Mouse (Mus musculus) layer of hippocampus, postnatal 10 days (tissue): ENCODE measurements around the gene Habp2. TPM values are rescaled to one million over a fixed set of nuclear protein-coding genes. Genes with fewer than 3 reads are reported as not detected.
"Not testable (repeated sequence)": the region's sequence is repeated elsewhere in the genome, so short reads cannot be mapped to it uniquely, and the experiment has no call there.

Experiments
- DNase-seq, 2 experiments: peaks; one replicate each; pipeline ENCODE4 v3.0.0; 2021; ENCODE audit warnings: low spot score in 2 of 2
- total RNA-seq, 2 experiments: library from RNA; stranded (reverse); gene quantifications; 2 replicates each; pipeline ENCODE4 v1.2.3; 2021

The Habp2 gene
- total RNA-seq, 2 experiments from 2014 or later, result not detected

DNA sequence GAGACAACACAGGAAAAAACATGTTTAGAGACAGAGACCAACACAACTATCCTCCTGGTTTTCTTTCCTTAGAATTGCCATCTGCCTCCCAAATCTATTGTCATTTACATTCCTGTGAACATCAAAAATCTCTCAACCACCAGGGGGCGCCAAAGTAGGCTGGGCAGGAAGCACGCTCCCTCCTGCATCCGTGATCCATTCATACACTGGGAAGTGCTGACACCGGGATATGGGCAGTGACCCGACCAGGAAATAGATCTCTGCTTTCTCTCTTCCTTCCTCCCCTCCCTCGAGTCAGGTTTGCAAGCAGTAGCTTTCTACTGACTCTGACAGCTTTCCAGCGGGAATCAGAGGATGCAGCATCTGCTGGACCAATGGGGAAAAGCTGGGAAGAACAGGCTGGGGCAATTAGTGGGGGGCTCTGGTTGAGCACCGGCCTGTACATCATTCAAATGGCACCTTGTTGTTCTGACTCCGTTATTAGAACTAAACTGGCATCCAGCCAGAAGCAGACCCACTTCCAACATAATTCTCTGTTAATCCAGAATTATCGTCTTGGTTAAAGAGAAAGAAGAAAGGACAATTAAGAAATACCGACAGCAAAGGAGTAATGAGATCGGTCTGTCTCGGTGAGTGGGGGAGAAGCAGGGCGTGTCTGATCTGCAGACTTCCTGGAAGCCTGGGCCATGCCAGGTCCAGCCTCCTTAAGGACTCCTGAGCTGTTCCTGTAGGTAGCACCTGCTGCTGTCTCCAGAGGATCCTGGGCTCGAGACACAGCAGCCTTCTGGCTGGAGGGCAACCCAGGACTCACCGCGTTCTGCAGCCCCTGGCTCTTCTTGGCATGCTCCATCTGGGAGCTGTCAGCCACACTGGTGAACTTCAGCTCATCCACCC is 69.8 kb downstream of the Habp2 start:
- peak; percentile 65 to 73 for DNase-seq

DNA sequence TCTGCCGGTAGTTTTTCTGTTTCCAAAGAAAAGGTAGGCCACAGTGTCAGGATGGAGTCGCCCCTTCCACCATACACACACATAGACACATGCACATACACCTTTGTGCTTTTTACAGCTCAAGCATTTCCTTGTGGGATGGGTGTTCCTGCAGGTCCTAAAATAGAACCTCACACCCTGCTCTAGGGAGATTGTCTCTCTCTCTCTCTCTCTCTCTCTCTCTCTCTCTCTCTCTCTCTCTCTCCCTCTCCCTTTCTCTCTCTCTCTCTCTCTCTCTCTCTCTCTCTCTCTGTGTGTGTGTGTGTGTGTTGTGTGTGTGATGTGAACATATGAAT is 70.4 kb downstream of the Habp2 start:
- DNase-seq, result not testable (repeated sequence)

DNA sequence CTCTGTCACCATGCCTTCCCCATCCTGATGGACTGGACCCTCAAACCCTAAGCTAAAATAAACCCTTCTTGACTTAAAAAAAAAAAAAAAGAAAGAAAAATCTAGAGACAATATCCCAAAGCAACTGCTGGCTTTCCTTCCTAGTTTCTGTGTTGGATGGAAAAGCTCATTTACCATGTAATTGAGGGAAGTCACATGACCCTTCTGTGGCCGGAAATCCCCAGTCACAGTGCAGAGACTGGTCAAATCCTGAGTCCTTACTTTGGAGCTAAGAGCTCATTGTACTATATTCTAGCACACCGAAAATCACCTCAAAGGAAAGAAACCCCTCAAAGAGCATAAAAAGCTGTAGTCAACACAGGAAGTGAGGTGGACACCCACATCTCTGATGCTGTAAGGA is 72.0 kb downstream of the Habp2 start:
- no peak for DNase-seq

DNA sequence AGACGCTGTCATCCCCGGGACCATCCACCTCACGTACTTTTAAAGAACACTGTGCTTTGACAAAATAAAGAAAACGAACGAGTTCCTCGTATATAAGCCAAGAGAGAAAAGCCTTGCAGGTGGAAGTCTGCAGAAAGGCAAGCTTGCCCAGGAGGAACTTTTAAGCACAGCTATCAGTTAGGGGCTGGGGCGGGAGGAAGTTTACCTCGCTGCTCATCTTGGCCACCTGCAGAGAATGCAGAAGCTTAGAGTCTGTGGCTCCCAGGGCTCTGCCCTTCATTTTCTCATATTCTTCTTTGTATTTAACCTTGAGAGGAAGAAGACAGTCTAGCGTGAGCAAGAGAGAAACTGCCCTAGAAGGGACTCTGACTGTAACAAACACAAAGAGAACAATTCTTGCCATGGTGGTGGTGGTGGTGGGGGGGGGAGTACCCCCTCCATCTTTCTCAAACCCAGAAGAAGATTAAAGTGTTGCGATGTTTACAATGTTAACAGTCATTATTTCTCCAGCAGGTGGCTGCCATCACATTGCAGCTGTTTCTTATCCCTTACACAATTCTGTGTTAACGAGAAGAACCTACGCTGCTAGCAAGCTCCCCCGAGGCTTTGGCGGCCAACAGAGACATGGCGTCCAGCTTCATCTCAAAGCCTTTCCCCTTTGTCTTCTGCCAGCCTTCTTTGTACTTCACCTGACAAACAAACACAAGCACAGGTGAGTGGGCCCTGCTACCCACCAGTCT is 77.0 kb downstream of the Habp2 start:
- no peak for DNase-seq

DNA sequence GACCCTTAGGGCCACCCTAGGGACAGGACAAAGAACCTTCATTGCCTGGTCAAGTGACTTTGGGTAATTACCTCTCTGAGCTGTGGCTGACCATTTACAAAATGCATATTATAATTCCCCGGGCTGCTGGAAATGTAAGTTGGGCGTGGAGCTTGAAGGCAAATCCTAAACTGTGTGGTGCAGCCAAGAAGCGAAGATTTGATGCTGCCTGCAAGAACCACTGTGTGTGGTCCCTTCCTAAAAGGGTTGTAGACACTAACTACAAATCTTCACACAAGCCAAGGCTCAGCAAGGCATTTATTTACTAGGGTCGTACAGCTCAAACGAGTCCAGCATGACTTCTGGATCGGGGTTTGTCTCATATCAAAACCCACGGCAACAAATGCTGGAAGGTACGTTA is 77.6 kb downstream of the Habp2 start:
- no peak for DNase-seq

DNA sequence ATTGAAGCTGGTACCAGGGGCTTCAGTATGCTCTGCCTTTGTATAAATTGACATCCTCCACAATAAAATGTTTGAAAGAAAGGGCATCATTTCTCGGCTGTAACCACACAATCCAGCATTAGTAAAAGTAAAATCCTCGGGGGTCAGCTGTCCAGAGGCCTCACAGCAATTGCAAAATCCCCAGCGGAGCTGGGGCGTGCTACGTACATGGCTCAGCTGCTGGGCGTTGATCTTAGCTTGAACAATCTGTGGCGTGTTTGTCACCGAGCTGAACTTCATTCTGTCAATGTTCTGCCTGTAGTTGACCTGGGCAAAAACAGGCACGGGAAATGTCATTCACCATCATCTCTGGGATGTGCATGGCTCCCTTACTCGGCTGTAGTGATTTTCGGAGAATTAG is 79.2 kb downstream of the Habp2 start:
- no peak for DNase-seq

DNA sequence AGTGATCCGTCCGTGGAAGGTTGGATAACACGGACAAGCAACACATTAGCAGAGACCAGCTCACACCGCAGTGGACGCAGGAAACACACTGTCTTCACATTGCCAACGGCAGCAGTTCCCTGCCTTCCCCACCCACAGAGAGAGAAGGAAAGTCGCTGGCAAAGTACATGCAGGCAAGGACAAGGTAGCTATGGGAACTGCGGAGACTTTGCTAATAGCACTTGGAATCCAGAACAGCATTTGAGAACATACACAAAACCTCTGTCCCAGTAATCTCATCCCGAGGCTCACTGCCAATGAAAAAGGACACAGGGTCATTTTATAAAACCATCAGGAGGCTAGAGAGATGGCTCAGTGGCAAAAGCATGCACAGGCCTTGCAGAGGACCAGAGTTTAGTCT is 79.7 kb downstream of the Habp2 start:
- DNase-seq, result no peak

DNA sequence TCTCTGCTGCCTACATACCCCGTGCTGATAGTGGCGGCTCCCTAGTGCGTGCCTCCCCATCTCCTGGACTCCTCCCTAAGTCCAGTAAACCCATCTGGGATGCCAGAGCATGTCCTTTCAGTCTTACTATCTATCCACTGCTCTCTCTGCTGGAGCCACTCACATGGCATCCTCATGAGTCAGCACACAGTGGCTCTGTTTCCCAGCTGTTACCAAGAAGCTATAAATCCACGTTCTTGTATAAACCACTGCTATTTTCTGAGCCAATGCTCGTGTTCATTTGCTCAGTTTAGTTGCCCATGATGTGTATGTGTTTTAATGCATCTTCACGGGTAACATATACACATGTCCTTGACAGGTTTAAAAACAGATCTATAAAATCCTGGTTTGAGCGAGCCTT is 80.8 kb downstream of the Habp2 start:
- no peak for DNase-seq

DNA sequence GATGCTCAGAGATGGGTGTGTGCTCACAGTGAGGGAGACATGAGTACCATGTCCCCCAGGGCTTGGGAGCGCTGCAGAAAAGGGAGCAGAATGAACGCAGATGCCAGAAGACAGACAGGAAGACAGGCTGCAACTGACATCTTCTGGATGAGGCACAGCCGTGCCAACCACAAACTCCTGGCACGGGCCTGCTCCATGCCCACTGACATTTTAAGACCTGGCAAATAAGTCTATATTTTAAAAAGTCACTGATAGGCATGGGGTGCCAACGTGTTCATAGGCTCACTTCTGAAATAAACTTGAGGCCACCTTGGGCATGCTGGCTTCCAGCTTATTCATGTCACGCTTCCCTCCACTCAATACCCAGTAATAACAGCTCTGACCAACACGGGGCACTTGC is 82.0 kb downstream of the Habp2 start:
- no peak for DNase-seq

Other genes starting within 250 kb of the Habp2 start
- under 1 TPM; 0.18 to 0.30 TPM for gene Nrap, start 102.9 kb downstream of the Habp2 start, total RNA-seq
- gene Casp7, start 110.0 kb downstream of the Habp2 start, total RNA-seq, result 1 to 10 TPM; 7.1 to 8.9 TPM
- gene Plekhs1, start 174.5 kb downstream of the Habp2 start, total RNA-seq, result under 1 TPM; 0.33 to 0.41 TPM